Mouse (Mus musculus): ENCODE results near the gene Sox2. TPM values are rescaled to one million over a fixed set of nuclear protein-coding genes. Genes with fewer than 3 reads are reported as not detected.

Gene Sox2
- total RNA-seq, 2 experiments from 2014 or later: not detected

DNA sequence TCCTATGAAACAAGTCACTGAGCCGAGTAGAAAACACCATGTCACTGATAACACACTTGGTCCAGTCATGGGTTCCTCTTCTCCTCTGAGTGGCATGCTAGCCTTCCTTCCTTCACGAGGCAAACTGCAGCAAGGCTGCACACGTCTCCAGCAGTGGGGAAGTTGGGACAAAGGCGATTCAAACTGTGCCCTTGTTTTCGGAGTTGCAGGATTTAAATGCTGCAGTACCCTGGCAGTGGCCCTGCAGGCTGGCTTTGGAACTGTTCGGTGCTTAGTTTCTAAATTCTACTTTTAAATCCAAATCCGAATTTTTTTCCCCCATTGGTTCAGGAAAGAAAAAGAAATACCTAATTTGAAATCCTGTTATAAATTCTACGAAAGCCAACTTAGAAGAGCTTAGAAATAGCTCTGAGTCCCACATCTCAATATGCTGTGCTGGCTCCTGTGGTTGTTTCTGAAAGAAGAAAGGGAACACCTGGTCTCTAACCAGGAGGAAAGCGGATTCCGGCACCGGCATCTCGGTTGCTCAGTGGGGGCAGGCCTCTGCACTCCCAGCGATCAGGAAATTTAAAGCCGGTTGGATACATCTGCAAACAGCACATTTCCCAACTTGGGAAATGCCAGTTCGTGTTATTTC is 20.9 kb downstream of the Sox2 start:
- no peak for DNase-seq (ENCODE audit: low spot score)
- intact Hi-C loops (cut with DNase I): no loop called here

DNA sequence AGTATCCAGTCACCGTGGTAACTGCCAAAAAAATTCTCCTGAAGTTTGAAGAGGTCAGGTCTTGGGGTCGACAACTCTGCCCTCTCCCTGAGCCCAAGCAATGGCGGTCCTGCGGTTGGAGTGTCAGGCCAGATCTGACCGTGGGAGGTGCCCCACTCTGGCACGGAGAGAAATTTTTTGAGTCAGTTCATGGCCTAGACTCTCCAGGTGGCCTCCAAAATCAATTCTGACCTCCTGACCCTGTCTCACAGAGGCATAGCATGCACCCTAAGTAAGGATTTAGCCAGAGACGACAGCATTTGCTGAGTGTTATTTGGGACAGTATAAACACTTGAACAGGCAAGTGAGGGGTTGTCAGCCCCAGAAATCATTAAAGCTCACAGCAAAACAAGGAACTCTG is 28.6 kb downstream of the Sox2 start:
- intact Hi-C loops (cut with DNase I): no loop called here
- DNase-seq (ENCODE audit: low spot score): no peak

DNA sequence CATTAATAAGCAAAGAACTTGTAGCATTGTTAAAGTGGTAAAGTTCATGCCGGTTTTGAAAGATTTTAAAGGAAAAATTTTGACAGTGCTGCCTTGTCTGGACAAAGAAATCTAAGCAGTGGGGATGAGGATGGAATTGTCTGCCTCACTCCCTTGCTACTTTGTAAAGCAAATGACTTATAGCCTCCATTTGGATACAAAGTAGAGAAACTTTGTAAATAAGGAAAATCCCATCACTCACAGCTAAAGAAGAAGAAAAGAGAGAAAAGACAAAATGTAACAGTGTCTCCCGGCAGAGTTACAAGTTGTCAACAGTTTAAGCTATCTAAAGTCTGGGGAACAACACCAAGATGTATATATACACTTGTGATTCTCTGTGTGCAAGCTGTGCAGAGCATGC is 29.2 kb downstream of the Sox2 start:
- DNase-seq (ENCODE audit: low spot score): no peak

DNA sequence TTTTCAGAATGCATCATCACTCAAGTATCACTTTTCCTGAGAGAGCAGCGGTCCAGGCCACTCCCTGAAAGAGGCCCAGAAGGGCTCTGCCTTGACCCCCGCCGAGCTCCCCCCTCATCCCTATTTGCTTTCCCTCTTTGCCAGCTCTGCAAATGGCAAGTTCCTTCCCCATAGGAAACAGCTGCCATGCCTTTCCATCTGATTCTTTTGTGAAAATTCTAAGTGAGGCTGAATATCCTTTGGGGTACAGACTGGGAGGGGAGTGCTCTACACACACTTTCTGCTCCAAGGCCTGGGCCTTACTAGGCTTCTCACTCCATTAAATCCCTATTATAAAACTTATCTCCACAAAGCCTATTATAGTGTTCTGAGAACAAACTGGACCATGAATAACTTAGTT is 29.7 kb downstream of the Sox2 start:
- intact Hi-C loops (cut with DNase I): no loop called here
- DNase-seq (ENCODE audit: low spot score): no peak

More for the DNA sequence above, 29.2 kb downstream of the Sox2 start:
- intact Hi-C loops (cut with DNase I): no loop called here

DNA sequence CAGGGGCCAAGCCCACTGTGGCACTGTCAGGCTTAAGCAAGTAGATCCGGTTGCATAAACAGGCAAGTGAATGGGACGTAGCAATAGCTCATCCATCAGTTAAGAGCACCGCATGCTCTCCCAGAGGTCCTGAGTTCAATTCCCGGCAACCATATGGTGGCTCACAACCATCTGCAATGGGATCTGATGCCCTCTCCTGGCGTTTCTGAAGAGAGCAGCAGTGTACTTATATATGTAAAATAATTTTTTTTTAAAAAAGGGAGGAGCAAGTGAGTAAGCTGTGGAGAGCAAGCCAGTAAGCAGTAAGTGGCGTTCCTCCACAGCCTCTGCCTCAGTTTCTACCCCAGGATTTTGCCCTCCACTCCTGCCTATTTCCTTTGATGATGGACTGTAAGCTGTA is 37.9 kb downstream of the Sox2 start:
- DNase-seq (ENCODE audit: low spot score): no peak
- intact Hi-C loops (cut with DNase I): no loop called here

DNA sequence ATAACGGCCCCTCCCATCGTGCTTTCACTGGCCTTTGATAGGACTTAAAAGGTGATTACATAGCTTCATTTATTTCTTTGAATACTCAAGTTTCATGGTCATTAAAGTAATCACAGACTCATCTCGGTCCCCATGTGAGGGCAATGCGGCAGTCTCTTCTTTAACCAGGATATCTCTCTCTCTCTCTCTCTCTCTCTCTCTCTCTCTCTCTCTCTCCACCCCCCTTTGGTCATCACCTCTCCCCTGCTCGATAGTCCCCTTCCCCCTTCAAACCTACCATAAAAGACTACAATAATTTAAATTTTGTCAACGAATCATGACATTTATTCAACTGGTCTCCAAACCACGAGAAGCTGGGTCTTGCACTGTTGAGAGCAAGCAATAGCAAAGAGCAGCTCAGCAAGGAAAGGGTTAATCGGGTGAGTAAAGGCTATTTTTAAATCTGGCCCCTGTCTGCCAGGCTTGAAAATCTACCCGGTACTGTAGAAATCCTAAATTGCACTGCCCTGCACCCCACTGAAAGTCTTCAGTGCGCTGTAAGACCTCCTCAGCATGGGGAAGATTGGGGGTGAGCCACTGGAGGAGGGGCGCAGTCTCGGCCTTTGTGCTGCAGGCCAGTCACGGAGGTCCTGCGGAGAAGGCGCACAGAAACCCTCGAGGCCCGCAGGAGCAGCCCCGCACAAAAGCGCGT is 41.6 kb downstream of the Sox2 start:
- intact Hi-C loops (cut with DNase I): no loop called here
- DNase-seq (ENCODE audit: low spot score): no peak

DNA sequence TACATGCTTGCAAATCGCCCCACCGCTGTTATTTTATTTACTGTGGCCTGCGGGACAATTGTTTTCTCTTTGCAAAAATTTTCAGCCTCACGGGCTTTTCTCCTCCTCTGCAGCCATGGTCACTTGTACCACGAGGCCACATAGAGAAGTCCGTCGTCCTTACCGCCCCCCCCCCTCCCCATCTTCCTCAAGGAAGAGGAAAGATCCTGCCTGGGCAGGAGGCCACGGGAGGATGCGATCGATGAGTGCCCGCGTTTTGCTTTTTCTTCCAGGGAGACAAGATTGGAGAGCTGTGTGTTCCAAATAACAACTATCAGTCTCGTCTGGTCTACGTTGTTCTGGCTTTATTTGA is 42.2 kb downstream of the Sox2 start:
- no peak for DNase-seq (ENCODE audit: low spot score)
- intact Hi-C loops (cut with DNase I): no loop called here

Small RNAs within 50 kb of the gene (microRNA-seq; reads per million reads assigned to microRNA genes)
- gene Mir1897: not detected
